7 mouse cellular contexts compared by ENCODE assay signal in the genomic region with DNA sequence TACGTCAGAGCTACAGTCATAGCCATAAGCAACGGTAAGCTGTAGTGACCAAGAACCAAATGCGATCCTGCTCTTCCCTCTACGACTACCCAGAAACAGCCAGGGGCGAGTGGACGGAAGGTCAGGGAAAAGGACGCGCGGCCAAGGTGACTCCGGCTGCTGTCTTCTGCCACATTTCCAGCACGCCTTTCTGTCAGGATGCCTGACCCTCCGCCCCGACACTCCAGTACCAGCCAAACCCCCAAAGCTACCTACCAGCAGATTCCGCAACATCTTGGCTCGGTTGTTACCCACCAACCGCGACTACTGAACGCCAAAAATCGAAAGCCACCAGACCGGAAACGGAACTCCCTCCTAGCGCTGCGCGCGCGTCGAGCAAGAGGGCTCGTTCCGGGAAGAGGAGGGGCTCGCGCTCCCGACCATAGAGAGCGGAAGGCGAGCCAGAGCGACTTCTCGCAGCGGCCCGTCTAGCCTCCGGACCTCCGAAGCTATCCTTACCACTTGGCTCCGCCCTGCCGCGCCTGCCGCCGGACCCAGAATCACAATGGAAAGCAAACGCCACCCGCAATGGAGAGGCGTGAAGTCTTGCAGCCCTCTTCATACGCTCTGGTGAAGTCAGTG. TPM values are rescaled to one million over a fixed set of nuclear protein-coding genes. Genes with fewer than 3 reads are reported as not detected.
DNase-seq lines count a peak whose midpoint lies in the region; ATAC-seq lines count a peak whose summit lies in the region.

A gene (minus strand): TSS at position 494 of the 621 bp plus-strand sequence.

- H3K27ac ChIP-seq in intestine, embryonic 16.5 days (ENCODE audit: low read length) = peak within 1 kb of the TSS; percentile 92
- H3K27ac ChIP-seq in midbrain, embryonic 11.5 days (ENCODE audit: low read depth, low read length) = peak within 1 kb of the TSS; percentile 71

- ATAC-seq in intestine, embryonic 16.5 days = peak; percentile 100
- ATAC-seq in midbrain, embryonic 11.5 days (ENCODE audit: low FRiP score) = peak; percentile 99

- peak within 1 kb of the TSS; percentile 76 for H3K4me2 ChIP-seq in intestine, embryonic 16.5 days (ENCODE audit: low read depth, low read length)
- H3K4me2 ChIP-seq in midbrain, embryonic 11.5 days = peak within 1 kb of the TSS; percentile 72

- peaks cover 3% of the 10 kb centered on the region; the same call in 1 of the 2 replicates for H3K36me3 ChIP-seq in intestine, embryonic 16.5 days (ENCODE audit: control insufficient read depth, insufficient read depth, low read length)
- peaks cover 3% of the 10 kb centered on the region; the same call in 1 of the 2 replicates for H3K36me3 ChIP-seq in midbrain, embryonic 11.5 days (ENCODE audit: control insufficient read depth, insufficient read depth, low read length)

- intact Hi-C loops in left cerebral cortex, postnatal 36 days (cut with DNase I) = loop anchor here (1.0 kb wide), 1 partner anchor 34 kb away; a partner anchor contains a TSS

- no peaks in the 10 kb centered on the region for H3K9me3 ChIP-seq in intestine, embryonic 16.5 days (ENCODE audit: control insufficient read depth, low read length)
- H3K9me3 ChIP-seq in midbrain, embryonic 11.5 days (ENCODE audit: control insufficient read depth, low read length) = no peaks in the 10 kb centered on the region

- DNase-seq in adrenal gland, adult 8-10 months = peak; percentile 94
- peak; percentile 95 for DNase-seq in embryo, embryonic 9.5 days (ENCODE audit: extremely low spot score)
- DNase-seq in gastrocnemius, postnatal 4 days (ENCODE audit: low spot score in 2 of 2) = peak; percentile 88 to 96
- peak; percentile 92 to 93 for DNase-seq in left cerebral cortex, postnatal 36 days (ENCODE audit: low spot score in 2 of 2)
- DNase-seq in midbrain, embryonic 11.5 days (ENCODE audit: low spot score, missing footprints) = peak; percentile 98
- peak; percentile 91 for DNase-seq in skeletal muscle tissue, adult 2 months (ENCODE audit: low read depth, low spot score)

- no peaks in the 10 kb centered on the region for H3K27me3 ChIP-seq in intestine, embryonic 16.5 days (replicated peaks; ENCODE audit: control insufficient read depth, insufficient read depth, low read length)
- H3K27me3 ChIP-seq in midbrain, embryonic 11.5 days (ENCODE audit: control insufficient read depth, insufficient read depth, low read length) = no peaks in the 10 kb centered on the region

- peaks cover 9% of the 10 kb centered on the region for H3K4me1 ChIP-seq in intestine, embryonic 16.5 days (ENCODE audit: control insufficient read depth, insufficient read depth, low read length)
- H3K4me1 ChIP-seq in midbrain, embryonic 11.5 days (ENCODE audit: control insufficient read depth, insufficient read depth, low read length) = peaks cover 2% of the 10 kb centered on the region

- H3K9ac ChIP-seq in intestine, embryonic 16.5 days (ENCODE audit: low read depth, low read length) = peak within 1 kb of the TSS; percentile 87
- H3K9ac ChIP-seq in midbrain, embryonic 11.5 days (ENCODE audit: low read length) = peak within 1 kb of the TSS; percentile 79

- WGBS in intestine, embryonic 16.5 days = under 1% methylated on average over 49 of the region's 49 CpGs
- WGBS in midbrain, embryonic 11.5 days = under 1% methylated on average over 49 of the region's 49 CpGs

- H3K4me3 ChIP-seq in intestine, embryonic 16.5 days (ENCODE audit: low read length) = peak within 1 kb of the TSS; percentile 86
- H3K4me3 ChIP-seq in midbrain, embryonic 11.5 days (ENCODE audit: low read depth, low read length) = peak within 1 kb of the TSS; percentile 80

RNA-seq across cellular contexts. Expression of the gene that starts here (rescaled TPM):
- 100 to 1,000 TPM; 227 to 347 (median 305) TPM for total RNA-seq in adrenal gland, adult 8-10 months (2022)
- total RNA-seq in gastrocnemius, postnatal 4 days (2021) = 100 to 1,000 TPM; 481 to 525 TPM
- polyA plus RNA-seq in intestine, embryonic 16.5 days (2015; fragmentation: Nextera tagmentation; extraction: Ambion mirVana) = 950 and 971 TPM in 2 replicates
- total RNA-seq in left cerebral cortex, postnatal 36 days (2021) = 100 to 1,000 TPM; 340 to 356 TPM
- 601 and 658 TPM in 2 replicates for polyA plus RNA-seq in midbrain, embryonic 11.5 days (2014; fragmentation: Nextera tagmentation; extraction: Ambion mirVana)

Comparison
In these comparisons a context has a peak if more than half of its experiments do, and no peak if none do; other contexts are left out.
1. Peak in every context shown above with its lines: DNase-seq, ATAC-seq, H3K4me3 ChIP-seq and H3K27ac ChIP-seq.